In genomic region chr2:3887000-3887399, GRCm38 (mm10) we compare ENCODE assay signal across 17 mouse cellular contexts.
"Had no signal": no experiment of that assay in that cellular context is flagged by ENCODE, and none has a peak within 500 bp of the region (broad histone marks: within the 10 kb centered on the region; RNA-seq: fewer than 3 reads in every experiment).

No protein-coding gene starts in this region.

- H3K27me3 ChIP-seq: liver, embryonic 13.5 days; midbrain, embryonic 13.5 days; stomach, embryonic 15.5 days had no signal

- DNase-seq: kidney, adult 18-20 months; kidney, adult 9 months; kidney, postnatal 14 days; kidney, postnatal 4 days; layer of hippocampus, adult 9-11 months; liver, embryonic 13.5 days; lung, adult 2 months; retina, postnatal 1 day; right cerebral cortex, postnatal 25 days; spleen, adult 18-20 months; thymus, postnatal 25 days had no signal

- H3K9ac ChIP-seq: liver, embryonic 13.5 days; midbrain, embryonic 13.5 days; stomach, embryonic 15.5 days had no signal

- H3K4me1 ChIP-seq: liver, embryonic 13.5 days; stomach, embryonic 15.5 days had no signal

- H3K4me3 ChIP-seq: left cerebral cortex, adult 2 months; liver, embryonic 13.5 days; midbrain, embryonic 10.5 days; stomach, embryonic 15.5 days had no signal

- H3K27ac ChIP-seq: layer of hippocampus, adult 2 months; left cerebral cortex, adult 2 months; liver, embryonic 13.5 days; macrophage; midbrain, embryonic 10.5 days; stomach, embryonic 15.5 days had no signal

- H3K4me2 ChIP-seq: liver, embryonic 13.5 days had no signal

- H3K36me3 ChIP-seq: liver, embryonic 13.5 days; midbrain, embryonic 10.5 days; midbrain, embryonic 13.5 days; stomach, embryonic 15.5 days had no signal

- H3K9me3 ChIP-seq: liver, embryonic 13.5 days; midbrain, embryonic 10.5 days; midbrain, embryonic 13.5 days; stomach, embryonic 15.5 days had no signal
